Mouse (Mus musculus): Measurements from ENCODE around the gene Nanos1. TPM values are rescaled to one million over a fixed set of nuclear protein-coding genes. Genes with fewer than 3 reads are reported as not detected.

Nanos1 gene
- polyA plus RNA-seq, 1 experiment from 2014 or later, result 1.3 TPM

- WGBS (ENCODE audit: insufficient replicate concordance), result under 1% methylated on average over 114 of the region's 115 CpGs
- Histone ChIP-seq H3K4me2 (peak overlapping the region; percentile 100), H3K27me3 (replicated peaks) (peaks cover 64% of the 10 kb centered on the region), H3K36me3 (peaks cover 19% of the 10 kb centered on the region), H3K27ac (peak overlapping the region; percentile 52), H3K4me3 (peak overlapping the region; percentile 73), H3K9me3 (replicated peaks) (no peaks in the 10 kb centered on the region), H3K4me1 (peaks cover 36% of the 10 kb centered on the region), H3K9ac (peak overlapping the region; percentile 73)
- ATAC-seq, result peak; percentile 38
Measured at GRCm38 (mm10) chr19:60756192-60757098, 658 bp downstream of the Nanos1 start.

DNA sequence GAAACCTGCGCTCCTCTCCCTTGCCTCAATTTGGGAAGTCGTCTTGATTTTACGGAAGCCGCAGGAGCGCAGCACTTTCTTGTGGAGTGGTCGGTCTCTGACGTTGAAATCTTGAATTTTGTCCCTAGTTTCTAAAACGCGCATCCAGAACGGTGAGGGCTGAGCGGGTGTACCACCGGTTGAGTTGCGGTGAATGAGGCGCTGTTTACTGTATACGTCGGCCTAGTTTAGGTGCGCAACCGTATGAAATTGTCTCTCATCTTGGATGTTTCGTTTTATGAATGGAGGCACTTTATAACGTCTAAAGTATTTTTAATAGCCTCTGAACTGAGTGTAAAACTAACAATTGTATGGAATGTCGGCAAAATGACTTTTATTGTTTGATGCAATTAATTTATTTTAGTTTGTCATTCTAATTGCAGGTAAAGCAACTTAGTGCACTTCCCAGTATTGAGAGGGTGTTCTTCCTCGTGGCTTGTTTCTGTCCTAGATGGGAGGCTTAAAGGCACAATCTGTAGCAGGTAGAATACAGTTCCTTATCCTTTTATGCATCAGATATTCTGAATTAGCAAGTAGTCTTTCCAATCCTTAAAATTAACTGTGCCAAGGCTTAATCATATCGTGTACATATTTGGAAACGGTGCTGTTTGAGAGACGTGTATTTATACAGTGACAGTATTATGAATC lies 1.5 kb downstream of the Nanos1 start:
- H3K4me1 ChIP-seq, result peaks cover 36% of the 10 kb centered on the region
- H3K4me3 ChIP-seq, result peak overlapping the region; percentile 73
- peak overlapping the region; percentile 100 for H3K4me2 ChIP-seq
- no peak for ATAC-seq
- H3K36me3 ChIP-seq, result peaks cover 25% of the 10 kb centered on the region
- H3K27ac ChIP-seq, result no peak overlapping the region
- H3K27me3 ChIP-seq (replicated peaks), result peaks cover 63% of the 10 kb centered on the region
- H3K9me3 ChIP-seq (replicated peaks), result no peaks in the 10 kb centered on the region
- whole genome bisulfite sequencing (ENCODE audit: insufficient replicate concordance), result 6% methylated on average over 25 of the region's 25 CpGs
- H3K9ac ChIP-seq, result peak overlapping the region; percentile 73

GRCm38 (mm10) chr19:60758896-60759835 lies 3.4 kb downstream of the Nanos1 start:
- no peak for ATAC-seq
- Histone ChIP-seq H3K27ac (no peak overlapping the region), H3K27me3 (replicated peaks) (peaks cover 48% of the 10 kb centered on the region), H3K36me3 (peaks cover 44% of the 10 kb centered on the region), H3K9me3 (replicated peaks) (no peaks in the 10 kb centered on the region), H3K9ac (no peak overlapping the region), H3K4me3 (no peak overlapping the region), H3K4me2 (peak overlapping the region; percentile 8; the same call in 1 of the 2 replicates), H3K4me1 (peaks cover 36% of the 10 kb centered on the region)
- 72% methylated on average over 4 of the region's 4 CpGs for WGBS (ENCODE audit: insufficient replicate concordance)

DNA sequence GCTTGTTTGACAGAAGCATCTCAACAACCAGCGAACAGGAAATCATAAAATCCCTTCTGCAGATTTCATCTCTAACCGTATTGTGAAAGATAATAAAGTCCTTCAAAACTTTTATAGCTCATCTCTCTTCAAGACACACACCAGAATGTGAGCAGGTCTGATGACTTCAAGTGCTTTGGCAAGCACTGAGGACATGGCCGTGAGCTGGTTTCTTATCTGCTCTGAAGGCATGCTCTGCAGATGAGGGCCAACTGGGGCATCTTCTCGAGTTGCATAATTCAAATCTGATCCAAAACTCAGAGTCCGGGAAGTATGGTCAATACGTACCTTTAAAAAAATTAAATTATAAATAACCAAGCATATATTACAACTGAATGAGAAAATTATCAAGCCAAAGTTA lies 17.6 kb downstream of the Nanos1 start:
- Histone ChIP-seq H3K36me3 (peaks cover 95% of the 10 kb centered on the region), H3K4me2 (no peak overlapping the region), H3K4me3 (no peak overlapping the region), H3K4me1 (no peaks in the 10 kb centered on the region), H3K27ac (no peak overlapping the region), H3K9ac (no peak overlapping the region), H3K27me3 (replicated peaks) (no peaks in the 10 kb centered on the region), H3K9me3 (replicated peaks) (no peaks in the 10 kb centered on the region)
- no peak for ATAC-seq
- 80% methylated on average over 6 of the region's 6 CpGs for WGBS (ENCODE audit: insufficient replicate concordance)

DNA sequence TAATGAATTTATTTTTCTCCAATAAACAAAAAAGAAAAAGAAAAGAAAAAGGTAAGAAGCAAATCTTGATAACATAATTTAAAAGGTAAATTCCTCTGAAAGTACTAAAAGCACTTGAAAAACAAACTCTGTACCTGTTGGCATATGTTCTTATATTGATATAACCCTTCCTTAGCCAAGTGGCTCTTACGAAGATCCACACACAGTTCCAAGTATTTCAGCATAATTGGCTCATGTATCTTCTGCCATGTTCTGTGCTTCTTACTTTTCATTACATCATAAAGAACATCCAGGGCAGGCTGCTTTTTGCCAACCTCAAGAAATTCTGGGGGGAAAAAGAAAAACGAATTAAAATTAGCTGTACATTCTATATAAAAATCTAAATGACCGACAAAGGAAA lies 26.2 kb downstream of the Nanos1 start:
- H3K9ac ChIP-seq, result no peak overlapping the region
- WGBS (ENCODE audit: insufficient replicate concordance), result 79% methylated on average over 3 of the region's 3 CpGs
- H3K36me3 ChIP-seq, result peaks cover 72% of the 10 kb centered on the region
- no peak for ATAC-seq
- no peaks in the 10 kb centered on the region for H3K27me3 ChIP-seq (replicated peaks)
- peaks cover 34% of the 10 kb centered on the region for H3K4me1 ChIP-seq
- H3K27ac ChIP-seq, result no peak overlapping the region
- H3K9me3 ChIP-seq (replicated peaks), result no peaks in the 10 kb centered on the region
- H3K4me3 ChIP-seq, result no peak overlapping the region
- no peak overlapping the region for H3K4me2 ChIP-seq

DNA sequence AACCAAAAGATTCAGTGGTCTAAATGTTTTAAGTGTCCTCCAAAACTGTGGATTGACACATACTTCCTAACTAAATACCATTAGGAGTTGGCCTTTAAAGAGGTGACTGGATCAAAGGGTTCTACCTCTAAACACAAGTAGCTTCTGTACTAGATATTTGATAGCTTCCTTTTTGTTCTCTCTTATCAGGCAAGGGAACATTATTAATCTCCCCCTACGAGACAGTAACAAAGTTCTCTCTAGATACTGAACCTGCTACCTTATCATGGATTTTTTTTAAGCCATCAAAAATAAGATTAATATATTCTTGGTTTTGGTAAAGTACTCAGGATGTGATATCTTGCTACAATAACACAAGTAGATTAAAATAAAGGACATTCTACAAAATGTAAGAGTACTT lies 28.9 kb downstream of the Nanos1 start:
- Histone ChIP-seq H3K4me1 (peaks cover 48% of the 10 kb centered on the region), H3K36me3 (peaks cover 54% of the 10 kb centered on the region), H3K27me3 (replicated peaks) (no peaks in the 10 kb centered on the region), H3K9me3 (replicated peaks) (no peaks in the 10 kb centered on the region), H3K4me3 (no peak overlapping the region), H3K27ac (no peak overlapping the region), H3K4me2 (no peak overlapping the region), H3K9ac (no peak overlapping the region; the same call in 1 of the 2 replicates)
- no peak for ATAC-seq
- WGBS (ENCODE audit: insufficient replicate concordance), result 13% methylated on average over 1 of the region's 1 CpGs

DNA sequence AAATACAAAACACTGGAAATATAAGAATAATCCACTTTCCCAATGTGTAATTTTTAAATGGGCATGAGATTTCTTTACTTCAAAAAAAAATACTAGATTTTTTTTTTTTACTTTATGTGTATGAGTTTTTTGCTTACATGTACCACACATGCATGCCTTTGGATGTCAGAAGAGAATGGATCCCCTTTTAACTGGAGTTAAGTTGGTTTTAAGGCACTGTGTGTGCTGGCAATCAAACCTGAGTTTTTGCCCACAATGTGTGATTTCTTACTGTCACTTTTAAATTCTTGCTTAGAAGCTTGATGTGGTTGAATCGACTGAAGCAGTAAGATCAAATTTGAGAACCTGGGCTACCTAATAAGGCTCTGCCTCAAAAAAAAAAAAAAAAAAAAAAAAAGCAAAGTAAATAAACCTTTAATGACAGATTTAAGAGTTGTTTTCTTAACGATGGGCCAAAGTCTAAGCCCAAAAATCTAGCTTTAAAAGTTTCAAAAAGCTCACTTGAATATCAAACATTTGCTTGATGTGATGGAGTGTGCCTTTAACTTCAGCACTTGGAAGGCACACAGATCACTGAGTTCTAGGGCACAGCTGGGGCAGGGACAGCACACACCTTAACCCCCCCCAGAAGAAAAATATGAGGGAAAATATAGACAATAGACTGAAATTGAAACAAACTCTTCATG lies 31.8 kb downstream of the Nanos1 start:
- Histone ChIP-seq H3K36me3 (peaks cover 29% of the 10 kb centered on the region), H3K27ac (0 out of 2 replicates have a peak overlapping the region, but pooled peaks have one; percentile 30), H3K4me1 (peaks cover 56% of the 10 kb centered on the region), H3K9me3 (replicated peaks) (no peaks in the 10 kb centered on the region), H3K27me3 (replicated peaks) (no peaks in the 10 kb centered on the region), H3K9ac (peak overlapping the region; percentile 100), H3K4me3 (peak overlapping the region; percentile 99), H3K4me2 (peak overlapping the region; percentile 92)
- WGBS (ENCODE audit: insufficient replicate concordance), result 52% methylated on average over 2 of the region's 2 CpGs
- ATAC-seq, result no peak

- Histone ChIP-seq H3K27ac (peak overlapping the region; percentile 37; the same call in 1 of the 2 replicates), H3K9ac (peak overlapping the region; percentile 100), H3K9me3 (replicated peaks) (no peaks in the 10 kb centered on the region), H3K4me3 (peak overlapping the region; percentile 99), H3K4me1 (peaks cover 53% of the 10 kb centered on the region), H3K27me3 (replicated peaks) (no peaks in the 10 kb centered on the region), H3K36me3 (peaks cover 25% of the 10 kb centered on the region), H3K4me2 (peak overlapping the region; percentile 92)
- ATAC-seq, result no peak
- 30% methylated on average over 6 of the region's 6 CpGs for WGBS (ENCODE audit: insufficient replicate concordance)
Measured at GRCm38 (mm10) chr19:60788214-60788960, 32.6 kb downstream of the Nanos1 start.

DNA sequence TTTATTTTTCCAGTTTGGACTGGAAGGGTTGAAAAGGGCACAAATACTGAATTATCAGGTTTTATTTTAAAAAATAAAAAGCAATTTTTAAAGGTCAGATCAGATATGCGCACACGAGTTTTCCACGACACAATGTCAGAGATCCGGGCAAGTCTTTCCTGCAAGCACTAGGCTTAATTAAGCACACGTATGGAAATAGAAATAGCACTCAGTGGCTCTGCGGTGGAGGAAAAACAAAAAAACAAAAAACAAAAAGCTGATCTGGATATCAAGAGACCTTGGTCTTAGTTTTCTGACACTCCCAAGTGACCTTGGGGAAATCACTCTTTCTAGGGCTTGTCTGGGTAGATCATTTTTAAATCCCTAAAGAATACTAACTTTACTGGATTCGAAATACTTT lies 33.7 kb downstream of the Nanos1 start:
- peaks cover 51% of the 10 kb centered on the region for H3K4me1 ChIP-seq
- no peaks in the 10 kb centered on the region for H3K9me3 ChIP-seq (replicated peaks)
- H3K4me2 ChIP-seq, result peak overlapping the region; percentile 92
- WGBS (ENCODE audit: insufficient replicate concordance), result 1% methylated on average over 7 of the region's 7 CpGs
- peak overlapping the region; percentile 100 for H3K9ac ChIP-seq
- peak overlapping the region; percentile 99 for H3K4me3 ChIP-seq
- H3K36me3 ChIP-seq, result peaks cover 15% of the 10 kb centered on the region
- H3K27ac ChIP-seq, result peak overlapping the region; percentile 99
- no peaks in the 10 kb centered on the region for H3K27me3 ChIP-seq (replicated peaks)
- ATAC-seq, result no peak

DNA sequence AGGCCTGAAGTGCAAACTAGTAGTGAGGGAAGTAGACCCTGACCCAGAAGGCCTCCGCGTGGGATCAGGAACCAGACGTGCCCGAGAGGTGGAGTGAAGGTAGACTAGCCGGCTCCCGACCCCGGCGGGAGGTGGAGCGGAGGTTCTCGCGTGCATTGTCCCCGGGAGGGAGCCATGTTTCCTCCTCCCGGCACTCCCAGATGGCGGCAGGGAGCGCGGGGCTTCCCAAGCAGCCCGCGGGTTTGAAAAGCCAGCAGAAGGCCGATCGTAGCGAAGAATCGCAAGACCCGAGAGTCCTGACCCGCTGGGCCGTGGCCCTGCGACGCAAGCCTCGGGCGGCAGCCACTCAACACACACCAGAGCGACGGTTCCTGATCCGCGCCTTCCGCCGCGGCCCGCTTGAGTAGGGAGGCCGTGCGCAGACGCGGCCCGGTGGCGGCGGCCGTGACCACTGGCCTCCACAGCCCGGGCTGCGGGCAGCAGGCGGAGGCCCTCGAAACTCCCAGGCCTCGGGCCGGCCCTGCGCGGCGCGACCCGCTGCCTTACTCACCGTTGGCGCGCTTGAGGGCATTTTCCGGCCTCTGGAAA lies 34.2 kb downstream of the Nanos1 start:
- H3K27me3 ChIP-seq (replicated peaks), result no peaks in the 10 kb centered on the region
- peak; percentile 68 for ATAC-seq
- H3K4me1 ChIP-seq, result peaks cover 49% of the 10 kb centered on the region
- peak overlapping the region; percentile 92 for H3K4me2 ChIP-seq
- peaks cover 11% of the 10 kb centered on the region for H3K36me3 ChIP-seq
- under 1% methylated on average over 58 of the region's 60 CpGs for WGBS (ENCODE audit: insufficient replicate concordance)
- peak overlapping the region; percentile 99 for H3K27ac ChIP-seq
- no peaks in the 10 kb centered on the region for H3K9me3 ChIP-seq (replicated peaks)
- peak overlapping the region; percentile 99 for H3K4me3 ChIP-seq
- peak overlapping the region; percentile 100 for H3K9ac ChIP-seq
